Mouse (Mus musculus) effector memory CD4-positive, alpha-beta T cell, adult 5 months (primary cell): ENCODE measurements around the gene Bcl2l2. TPM values are rescaled to one million over a fixed set of nuclear protein-coding genes. Genes with fewer than 3 reads are reported as not detected.

Experiments used
- polyA plus RNA-seq: library from polyadenylated mRNA; unstranded; fragments of 100-300 nt; shearing (Covaris generic); gene quantifications from one replicate; pipeline ENCODE4 v1.2.1, GENCODE M21; 2017

Bcl2l2 gene
- polyA plus RNA-seq: 0.16 TPM

GRCm38 (mm10) chr14:54883154-54884021 lies at the start of gene Bcl2l2, which contains the start of gene Gm20521:
TSS of gene Bcl2l2 (plus strand) at chr14:54883377.
TSS of gene Gm20521 (plus strand) at chr14:54883441.

GRCm38 (mm10) chr14:54870861-54871260 lies 12.3 kb upstream of the Bcl2l2 start, which contains the start of gene Homez:
TSS of gene Homez (minus strand) at chr14:54870961.

GRCm38 (mm10) chr14:54877048-54877715 lies 6.0 kb upstream of the Bcl2l2 start, which contains the start of gene Ppp1r3e:
TSS of gene Ppp1r3e (minus strand) at chr14:54877550.

GRCm38 (mm10) chr14:54892200-54892599 lies 9.0 kb downstream of the Bcl2l2 start, which contains the start of gene Pabpn1:
TSS of gene Pabpn1 (plus strand) at chr14:54892500.

DNA sequence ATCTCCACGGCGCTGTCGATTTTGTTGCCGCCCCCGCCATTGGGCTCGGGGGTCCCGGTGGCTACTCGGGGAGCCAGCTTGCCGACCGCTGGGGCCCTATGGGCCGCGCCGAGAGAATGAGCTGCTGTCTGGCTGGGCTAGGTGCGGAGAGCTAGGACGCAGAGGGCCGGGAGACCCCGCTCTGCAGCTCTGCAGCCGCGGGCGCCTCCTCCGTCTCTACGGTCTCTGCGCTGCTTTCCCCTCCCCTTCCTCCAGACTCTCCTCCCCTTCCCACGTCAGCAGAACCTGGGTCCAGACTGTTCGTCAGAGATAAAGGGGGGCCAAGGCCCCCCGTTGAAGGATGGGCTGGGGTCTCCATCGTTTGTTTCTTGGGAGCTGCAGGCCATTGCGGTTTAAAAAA lies 29.7 kb downstream of the Bcl2l2 start, which contains the start of gene Slc22a17:
Gene Slc22a17 (minus strand): TSS at position 247 of the 400 bp plus-strand sequence.

GRCm38 (mm10) chr14:54925349-54926342 lies 42.5 kb downstream of the Bcl2l2 start, which contains the start of gene Efs:
TSS of gene Efs (minus strand) at chr14:54926126.

GRCm38 (mm10) chr14:54932645-54933150 lies 49.5 kb downstream of the Bcl2l2 start, which contains the start of gene Il25:
TSS of gene Il25 (plus strand) at chr14:54932695.

GRCm38 (mm10) chr14:54935904-54936830 lies 53.0 kb downstream of the Bcl2l2 start, which contains the start of gene Cmtm5:
TSS of gene Cmtm5 (plus strand) at chr14:54936261.

Other genes with a start within 250 kb of the Bcl2l2 start
- gene Gm17606, start 242.4 kb upstream of the Bcl2l2 start, polyA plus RNA-seq: not detected
- 3.7 TPM for gene Cdh24, start 242.0 kb upstream of the Bcl2l2 start, polyA plus RNA-seq
- gene 1700123O20Rik, start 197.2 kb upstream of the Bcl2l2 start, polyA plus RNA-seq: 53.0 TPM
- 106 TPM for gene Acin1, start 196.4 kb upstream of the Bcl2l2 start, polyA plus RNA-seq
- 0.16 TPM for gene Gm29776, start 184.5 kb upstream of the Bcl2l2 start, polyA plus RNA-seq
- gene Cebpe, start 171.2 kb upstream of the Bcl2l2 start, polyA plus RNA-seq: not detected
- gene Slc7a8, start 101.4 kb upstream of the Bcl2l2 start, polyA plus RNA-seq: not detected
- gene Rnf212b, start 69.2 kb upstream of the Bcl2l2 start, polyA plus RNA-seq: not detected
- gene Homez, start 12.4 kb upstream of the Bcl2l2 start, polyA plus RNA-seq: 7.2 TPM
- gene Ppp1r3e, start 5.8 kb upstream of the Bcl2l2 start, polyA plus RNA-seq: 2.8 TPM
- gene Gm20521, start 64 bp downstream of the Bcl2l2 start, polyA plus RNA-seq: not detected
- gene Pabpn1, start 9.1 kb downstream of the Bcl2l2 start, polyA plus RNA-seq: 198 TPM
- gene Slc22a17, start 29.8 kb downstream of the Bcl2l2 start, polyA plus RNA-seq: 1.7 TPM
- gene Efs, start 42.7 kb downstream of the Bcl2l2 start, polyA plus RNA-seq: not detected
- not detected for gene Il25, start 49.3 kb downstream of the Bcl2l2 start, polyA plus RNA-seq
- gene Cmtm5, start 52.9 kb downstream of the Bcl2l2 start, polyA plus RNA-seq: not detected
- gene Myh6, start 83.5 kb downstream of the Bcl2l2 start, polyA plus RNA-seq: not detected
- gene Gm17428, start 93.6 kb downstream of the Bcl2l2 start, polyA plus RNA-seq: not detected
- not detected for gene Myh7, start 111.2 kb downstream of the Bcl2l2 start, polyA plus RNA-seq
- 107 TPM for gene Ngdn, start 132.1 kb downstream of the Bcl2l2 start, polyA plus RNA-seq
- 13.4 TPM for gene Zfhx2, start 208.9 kb downstream of the Bcl2l2 start, polyA plus RNA-seq
- 10.8 TPM for gene Thtpa, start 211.4 kb downstream of the Bcl2l2 start, polyA plus RNA-seq
- gene Ap1g2, start 223.2 kb downstream of the Bcl2l2 start, polyA plus RNA-seq: 145 TPM
- gene Jph4, start 233.6 kb downstream of the Bcl2l2 start, polyA plus RNA-seq: not detected